Mouse (Mus musculus) heart, adult 18-20 months (tissue): ENCODE data around the gene Adamts1. TPM values are rescaled to one million over a fixed set of nuclear protein-coding genes. Genes with fewer than 3 reads are reported as not detected.

ENCODE experiments used
- DNase-seq, 2 experiments: peaks; one replicate each; pipeline ENCODE4 v3.0.0; 2021 to 2022; ENCODE audit warnings: mixed read lengths in 1 of 2
- long read RNA-seq, 2 experiments: library from polyadenylated mRNA; stranded (forward); transcript quantifications; one replicate each; pipeline ENCODE4 v2.0.0; 2021
- total RNA-seq, 2 experiments: library from RNA; stranded (reverse); gene quantifications; 2 replicates each; pipeline ENCODE4 v1.2.3; 2021

Gene Adamts1
- total RNA-seq, result 10 to 100 TPM; 25.9 to 37.0 TPM
- long read RNA-seq, experiment 1, full-length matches to known transcripts, result 18 of 27 reads
- long read RNA-seq, experiment 1, partial matches to known transcripts, result 2 of 27 reads
- long read RNA-seq, experiment 1, other reads (novel, unspliced or antisense), result 7 of 27 reads
- long read RNA-seq, experiment 2, full-length matches to known transcripts, result 11 of 20 reads
- long read RNA-seq, experiment 2, partial matches to known transcripts, result 0 of 20 reads
- long read RNA-seq, experiment 2, other reads (novel, unspliced or antisense), result 9 of 20 reads

DNA sequence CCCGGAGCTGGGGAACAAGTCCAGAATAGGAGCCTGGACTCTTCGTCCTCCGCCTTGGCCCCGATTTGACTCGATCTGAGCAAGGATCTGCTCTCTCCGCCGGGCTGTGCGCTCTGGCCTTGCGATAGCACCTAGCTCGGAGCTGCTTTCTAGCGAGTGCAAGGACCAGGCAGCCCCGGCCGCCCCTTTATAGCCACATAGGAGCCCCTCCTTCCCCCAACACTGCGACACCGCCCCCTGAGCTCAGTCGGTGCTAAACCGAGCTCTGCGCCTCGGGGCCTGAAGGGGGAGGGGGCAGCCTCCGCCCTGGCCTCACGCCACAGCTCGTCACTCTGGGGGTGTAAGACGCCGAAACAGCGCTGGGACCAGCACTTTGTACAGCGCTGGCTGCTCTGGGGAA, at the start of gene Adamts1:
Gene Adamts1 (minus strand): TSS at position 160 of the 400 bp plus-strand sequence.
- peak; percentile 94 to 95 for DNase-seq

DNA sequence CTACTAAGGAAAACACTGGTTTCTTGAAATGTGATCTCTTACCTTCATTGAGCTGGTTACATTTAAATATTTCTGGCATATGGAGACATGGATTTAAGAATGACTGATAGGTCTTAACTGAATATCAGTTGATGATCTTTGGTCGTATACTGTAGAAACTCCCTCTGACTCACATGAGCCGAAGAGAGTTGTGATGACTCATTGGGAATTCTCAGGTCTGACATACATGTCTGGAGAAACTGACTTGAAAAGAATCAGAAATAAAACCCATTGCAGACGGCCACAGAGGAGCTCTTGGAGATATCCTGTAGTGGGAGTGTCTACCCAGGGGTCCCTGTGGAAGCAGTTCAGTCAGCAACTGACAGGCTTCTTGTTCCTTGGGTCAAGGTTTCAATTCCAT, 24.2 kb upstream of the Adamts1 start:
- no peak for DNase-seq

DNA sequence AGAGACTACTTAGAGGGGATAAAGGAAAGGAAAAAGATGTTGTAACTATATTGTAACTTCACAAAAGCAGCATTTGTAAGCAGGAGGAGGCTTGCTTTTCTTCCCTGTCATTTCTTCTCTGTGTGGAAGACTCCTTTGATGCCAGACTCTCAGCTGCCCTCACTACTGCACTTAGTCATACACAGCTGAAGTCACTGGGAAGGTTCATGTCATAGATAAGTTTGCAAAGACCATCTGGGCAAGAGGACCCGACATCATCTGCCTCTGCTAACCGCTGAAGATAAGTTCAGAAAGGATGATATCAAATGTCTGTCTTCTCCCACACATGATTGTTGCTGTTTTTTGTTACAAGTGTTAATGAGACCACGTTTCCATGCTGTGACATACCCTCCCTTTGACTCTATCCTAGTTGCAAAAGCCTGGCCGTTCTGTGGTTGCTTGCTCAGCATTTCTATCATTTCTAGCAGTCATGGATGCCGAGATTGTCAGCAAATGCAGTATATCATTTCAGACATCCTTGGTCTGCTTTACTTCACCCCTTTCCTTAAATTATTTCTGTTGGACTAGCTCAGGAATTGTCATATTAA, 19.5 kb upstream of the Adamts1 start:
- no peak for DNase-seq

DNA sequence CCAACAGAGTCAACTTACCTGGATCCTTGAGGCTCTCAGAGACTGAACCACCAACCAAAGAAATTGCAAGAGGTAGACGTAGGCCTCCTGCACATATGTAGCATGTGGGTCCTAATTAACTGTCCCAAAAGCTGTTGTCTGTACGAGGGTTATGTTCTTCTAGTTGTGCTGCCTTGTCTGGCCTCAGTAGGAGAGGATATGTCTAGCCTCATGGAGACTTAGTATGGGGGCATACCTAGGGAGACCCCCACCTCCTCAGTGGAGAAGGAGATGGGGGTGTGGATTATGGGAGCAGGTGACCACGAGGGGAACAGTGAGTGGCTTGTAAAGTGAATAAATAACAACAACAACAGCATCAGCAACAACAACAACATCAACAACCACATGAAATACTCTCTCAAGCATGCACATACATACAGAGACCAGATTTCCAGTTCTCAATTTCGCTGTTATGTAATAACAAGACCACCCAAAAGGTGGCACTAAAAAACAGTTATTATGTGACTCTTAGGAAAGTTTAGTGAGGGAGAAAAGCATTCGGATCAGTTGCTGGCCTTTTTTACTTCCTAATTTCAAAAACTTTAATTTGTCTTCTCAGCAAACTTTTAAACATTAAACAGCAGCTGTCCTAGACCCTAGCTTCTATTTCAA, 17.0 kb upstream of the Adamts1 start:
- DNase-seq, result no peak

DNA sequence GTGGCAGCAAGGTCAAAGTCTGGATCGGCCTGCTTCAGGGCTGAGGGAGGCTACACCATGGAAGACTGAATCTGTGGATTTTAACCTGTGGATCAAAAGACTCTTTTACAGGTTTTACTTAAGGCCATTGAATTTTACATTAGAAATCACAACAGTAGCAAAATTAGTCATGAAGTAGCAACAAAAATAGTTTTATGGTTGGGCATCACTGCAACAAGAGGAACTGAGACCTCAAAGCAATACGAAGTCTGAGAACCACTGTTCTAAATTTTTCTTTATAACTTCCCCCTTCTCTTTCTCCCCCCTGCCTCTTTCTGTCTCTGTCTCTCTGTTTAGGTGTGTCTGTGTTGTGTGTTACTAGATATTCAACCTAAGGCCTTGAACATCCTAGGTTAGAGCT, 11.2 kb upstream of the Adamts1 start:
- no peak for DNase-seq

DNA sequence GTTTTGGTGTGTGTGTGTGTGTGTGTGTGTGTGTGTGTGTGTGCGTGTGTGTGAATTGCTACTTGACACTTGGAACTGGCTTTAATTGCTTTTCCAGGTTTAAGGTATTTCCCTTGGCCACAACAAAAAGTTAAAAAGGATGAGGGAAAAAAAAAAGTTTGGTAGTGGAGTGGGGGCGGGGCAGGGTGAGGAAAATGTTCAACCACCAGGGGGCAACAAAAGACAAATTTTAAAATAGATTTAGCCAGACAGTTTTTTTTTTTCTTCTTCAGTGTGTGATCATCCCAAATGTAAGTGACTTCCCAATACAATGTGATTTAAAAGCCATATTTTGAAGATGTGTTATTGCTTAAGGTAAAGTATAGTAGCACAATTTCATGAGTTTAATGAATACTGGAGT, 4.7 kb upstream of the Adamts1 start:
- DNase-seq, result peak; percentile 64 to 88

DNA sequence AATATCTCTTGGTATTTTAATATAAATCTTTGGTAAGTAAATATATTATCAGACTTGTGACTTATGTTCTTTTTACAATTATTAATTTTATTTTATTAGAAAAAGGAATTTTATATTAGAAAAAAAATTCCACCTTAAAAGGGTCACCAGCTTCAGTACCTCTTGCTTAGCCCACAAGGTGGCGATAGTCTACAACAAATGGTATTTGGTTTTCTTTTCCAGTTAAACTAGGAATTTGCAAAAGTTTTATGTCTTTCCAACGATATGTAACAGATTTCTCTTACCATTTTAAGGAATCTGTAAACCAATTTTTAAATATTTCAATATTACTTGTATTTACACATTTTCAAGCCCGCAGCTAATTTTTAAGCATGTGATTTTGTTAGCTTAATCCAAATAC, 4.2 kb upstream of the Adamts1 start:
- DNase-seq, result peak; percentile 58 to 84

DNA sequence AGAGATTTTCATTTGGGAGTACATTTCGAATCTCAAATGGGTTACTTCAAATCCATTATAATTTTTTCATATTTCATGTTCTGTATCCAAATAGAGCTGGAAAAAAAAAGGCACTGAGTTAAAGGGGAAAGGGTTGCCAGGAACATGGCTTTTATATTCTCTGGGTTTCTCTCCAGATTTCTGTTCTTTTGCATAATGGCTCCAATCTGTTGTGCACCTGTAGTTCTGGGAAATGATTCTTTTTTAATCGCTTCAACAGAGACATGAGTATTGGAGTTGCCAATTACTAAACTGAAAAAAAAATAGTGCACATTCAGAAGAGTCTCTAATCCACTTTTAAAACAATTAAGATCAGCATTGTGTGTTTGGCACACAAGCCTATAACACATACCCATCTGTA, 2.7 kb upstream of the Adamts1 start:
- DNase-seq, result peak in 1 of 2 experiments; percentile 37

DNA sequence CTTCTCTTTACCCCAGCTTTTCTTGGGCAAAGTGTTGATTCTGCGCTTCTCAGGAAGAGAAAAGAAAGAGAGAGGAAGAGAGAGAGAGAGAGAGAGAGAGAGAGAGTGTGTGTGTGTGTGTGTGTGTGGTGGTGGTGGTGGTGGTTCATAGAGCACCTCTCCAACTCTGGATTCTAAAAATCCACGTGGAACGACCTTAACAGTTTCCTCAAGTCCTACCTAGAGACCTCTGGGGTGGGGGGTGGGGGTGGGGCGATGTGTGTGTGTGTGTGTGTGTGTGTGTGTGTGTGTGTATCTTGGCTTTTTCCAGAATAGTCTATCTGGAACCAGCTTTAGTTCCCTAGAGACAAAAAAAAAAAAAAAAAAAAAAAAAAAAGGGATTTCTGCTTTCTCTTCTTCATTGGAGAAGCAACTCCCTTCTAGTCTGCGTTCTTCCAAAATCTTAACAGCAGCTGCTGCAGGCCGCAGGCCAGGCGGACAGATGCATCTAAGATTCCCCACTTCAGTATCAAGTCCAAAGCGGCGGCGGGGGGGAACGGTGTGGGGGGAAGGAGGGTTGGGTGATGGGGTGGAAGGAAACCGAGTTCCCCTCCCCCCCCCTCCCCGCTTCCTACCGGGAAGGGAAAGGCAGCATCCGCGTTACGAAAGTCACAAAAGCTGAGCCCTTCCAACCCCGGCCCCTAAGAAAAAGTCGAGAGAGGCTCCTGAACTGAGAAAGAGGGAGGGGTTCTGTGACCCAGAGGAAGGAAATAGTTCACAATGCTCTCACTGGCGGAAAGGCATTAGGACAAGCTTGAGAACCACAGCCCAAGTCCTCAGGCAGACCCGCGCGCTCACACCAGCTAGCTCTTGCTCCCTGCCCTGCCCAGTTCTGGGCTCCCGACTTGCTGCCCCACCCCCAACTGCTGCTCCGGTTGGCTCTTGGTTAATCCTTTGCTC, 969 bp upstream of the Adamts1 start:
- DNase-seq, result peak; percentile 87 to 92

DNA sequence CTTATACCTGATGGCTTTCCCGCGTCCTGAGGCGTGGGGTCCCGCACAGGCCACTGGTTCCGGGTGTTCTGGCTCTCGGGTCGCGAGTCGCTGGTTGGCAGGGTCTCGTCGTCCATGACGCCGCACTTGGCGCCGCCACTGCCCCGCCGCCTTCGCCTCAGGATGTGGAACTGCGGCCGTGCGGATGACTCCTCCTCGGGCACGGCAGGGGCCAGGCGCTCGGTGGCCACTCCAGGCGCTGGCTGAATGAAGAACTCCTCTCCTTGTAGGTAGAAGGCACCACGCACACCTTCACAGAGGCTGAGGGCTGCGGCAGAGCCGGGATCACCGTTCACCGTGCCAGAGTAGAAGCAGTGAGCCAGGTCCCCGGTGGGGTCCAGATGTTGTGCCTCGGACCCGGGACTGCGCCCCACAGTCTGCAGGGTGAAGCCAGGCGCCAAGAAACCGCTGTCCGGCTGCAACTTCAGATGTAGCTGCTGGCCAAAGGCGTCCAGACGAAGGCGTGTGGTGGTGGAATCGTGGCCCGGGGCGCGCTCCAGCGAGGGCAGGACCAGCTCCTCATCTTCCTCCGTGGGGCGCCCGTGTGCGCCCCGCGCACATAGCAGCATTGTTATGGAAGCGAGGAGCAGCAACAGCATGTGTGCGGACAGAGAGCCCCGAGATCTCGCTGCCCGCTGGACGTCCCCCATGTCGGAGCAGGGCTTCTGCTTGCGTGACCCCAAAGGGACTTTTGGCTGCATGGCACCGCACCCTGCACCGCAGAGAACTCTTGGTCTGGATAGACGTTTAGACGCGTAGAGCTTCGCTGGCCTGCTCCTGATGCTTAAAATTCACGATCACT, 722 bp downstream of the Adamts1 start:
- peak; percentile 59 to 73 for DNase-seq

DNA sequence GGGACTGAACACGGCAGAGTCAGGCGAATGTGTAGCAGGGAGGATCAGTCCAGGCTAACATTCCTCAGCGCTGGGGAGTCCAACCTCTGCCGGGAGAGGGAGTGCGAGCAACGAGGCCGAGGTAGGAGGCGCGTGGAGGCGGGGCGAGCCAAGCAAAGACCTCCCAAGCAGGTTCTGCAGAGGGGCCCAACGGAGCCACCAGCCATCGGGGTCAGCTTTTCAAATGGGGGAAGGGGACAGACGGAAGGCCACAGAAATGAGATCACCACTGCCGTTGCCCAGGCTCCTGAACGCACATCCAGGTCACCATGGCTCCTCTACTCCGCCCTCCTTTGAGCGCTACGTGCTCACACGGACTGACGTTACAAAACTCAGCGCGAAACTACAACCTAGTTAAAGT, 1.7 kb downstream of the Adamts1 start:
- peak; percentile 90 to 91 for DNase-seq

DNA sequence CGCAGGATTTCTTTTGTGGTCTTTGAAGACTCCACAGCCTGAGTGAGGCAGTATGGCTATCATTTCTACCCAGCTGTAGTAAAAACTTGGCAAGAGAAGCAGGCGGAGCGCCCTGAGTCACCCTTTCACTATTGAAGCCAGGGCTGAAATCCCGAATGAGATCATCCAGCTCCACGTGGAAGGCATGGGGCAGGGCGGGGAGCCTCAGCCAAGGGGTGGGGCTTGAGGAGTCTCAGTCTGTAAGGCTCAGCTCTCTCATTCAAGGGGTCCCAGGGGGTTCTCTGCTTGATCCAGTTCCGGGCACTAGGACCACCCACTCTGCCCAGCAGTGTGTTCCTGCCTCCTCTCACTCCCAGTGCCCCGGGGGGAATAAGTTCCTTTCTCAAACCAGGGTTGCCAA, 2.2 kb downstream of the Adamts1 start:
- peak; percentile 96 to 97 for DNase-seq

DNA sequence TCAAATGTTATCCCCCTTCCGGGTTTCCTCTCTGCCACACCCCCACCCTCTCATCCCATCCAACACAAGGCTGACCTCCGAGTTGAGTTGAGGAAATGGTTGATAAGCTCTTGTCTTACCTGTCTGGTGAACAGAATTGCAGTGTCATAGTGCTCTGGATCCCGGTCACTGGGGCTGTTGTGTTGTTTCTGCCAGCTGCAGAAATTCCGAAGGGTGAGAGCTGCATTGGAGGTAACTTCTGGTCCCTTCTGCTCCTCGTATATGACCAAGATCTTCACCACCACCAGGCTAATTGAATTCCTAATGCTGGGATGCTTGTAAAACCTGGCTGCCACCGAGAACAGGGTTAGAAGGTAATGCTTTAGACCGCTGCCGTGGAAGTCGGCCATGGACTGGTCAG, 2.9 kb downstream of the Adamts1 start:
- DNase-seq, result no peak

DNA sequence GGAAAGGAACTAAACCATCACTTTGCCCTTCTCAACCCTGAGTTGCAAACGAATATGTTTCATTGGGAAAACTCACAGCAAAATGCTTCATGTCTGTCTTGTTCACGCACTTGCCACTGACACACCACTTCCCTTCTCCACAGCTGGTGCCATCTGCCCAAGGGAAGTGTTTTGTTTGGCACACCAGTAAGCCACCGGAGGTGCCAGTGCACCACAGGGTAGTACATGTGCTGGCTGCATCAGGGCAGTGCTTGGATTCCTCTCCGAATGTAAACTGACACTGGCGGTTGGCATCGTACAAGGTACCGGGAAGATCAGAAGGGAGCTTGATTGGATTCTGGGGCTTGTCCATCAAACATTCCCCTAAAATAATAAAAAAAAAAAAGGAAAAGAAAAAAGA, 4.6 kb downstream of the Adamts1 start:
- DNase-seq, result no peak

DNA sequence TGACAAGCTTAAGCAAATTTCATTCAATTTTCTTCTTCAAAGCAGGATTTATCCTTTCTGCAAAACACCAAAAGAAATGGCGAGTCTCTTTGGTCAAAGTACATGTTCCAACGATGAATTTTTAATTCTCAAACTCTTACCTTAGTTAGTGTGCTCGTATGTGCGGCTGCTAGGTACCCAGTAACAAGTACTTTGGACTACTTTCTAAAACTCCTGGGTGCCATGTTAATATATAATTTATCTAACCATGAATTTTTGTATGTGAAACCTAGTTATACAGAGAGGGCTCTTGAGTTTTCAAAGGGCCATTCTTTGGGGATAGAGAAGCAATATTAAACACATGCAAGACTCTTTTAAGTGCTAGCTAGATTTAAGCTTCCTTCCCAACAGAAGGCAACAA, 5.8 kb downstream of the Adamts1 start:
- DNase-seq, result no peak

DNA sequence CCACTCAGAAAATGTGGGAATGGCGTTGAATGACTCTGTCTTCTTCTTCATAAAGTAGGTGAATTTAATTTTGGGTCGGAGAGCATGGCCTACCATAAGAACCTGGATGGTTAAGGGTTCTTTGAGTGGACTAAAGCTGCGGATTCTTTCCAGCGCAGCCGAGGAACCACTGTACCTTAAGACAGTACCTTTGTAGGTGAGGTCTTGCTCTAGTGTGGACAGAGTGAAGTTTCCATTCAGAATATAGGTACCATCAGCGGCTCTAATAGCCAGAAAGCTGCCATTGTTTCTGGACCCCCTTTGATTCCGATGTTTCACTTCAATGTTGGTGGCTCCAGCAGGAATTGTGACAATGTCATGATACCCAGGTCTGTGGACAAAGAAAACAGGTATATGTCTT, 7.2 kb downstream of the Adamts1 start:
- no peak for DNase-seq

DNA sequence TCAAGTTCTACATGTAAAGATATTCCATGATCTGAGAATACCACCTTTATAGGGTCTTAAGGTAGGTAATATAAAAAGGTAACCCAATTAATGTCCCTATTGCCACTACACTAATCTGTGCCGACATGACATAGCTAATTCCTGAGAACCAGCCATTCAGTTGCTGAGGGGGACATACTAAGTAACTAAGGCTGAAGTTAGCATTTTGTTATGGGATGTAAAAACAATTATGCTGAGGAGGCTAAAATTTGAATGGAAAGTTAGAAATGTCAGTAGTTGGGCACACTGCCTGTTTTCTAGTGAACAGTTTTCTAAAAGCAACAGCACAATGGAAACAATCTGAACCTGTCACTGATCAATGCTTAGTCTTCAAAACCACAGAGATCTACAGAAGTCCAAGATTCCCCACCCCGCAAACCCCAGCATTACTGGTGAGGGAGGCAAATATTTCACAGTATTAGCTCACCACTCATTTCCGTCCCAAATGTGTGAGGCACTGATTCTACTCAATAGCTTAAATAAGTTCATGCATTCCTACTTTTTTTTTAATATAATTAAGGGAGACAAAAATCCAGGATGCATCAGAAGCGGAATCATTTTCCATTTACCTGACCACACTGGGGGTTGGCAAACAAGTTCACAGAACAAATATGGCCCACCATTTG, 9.6 kb downstream of the Adamts1 start:
- DNase-seq, result no peak

DNA sequence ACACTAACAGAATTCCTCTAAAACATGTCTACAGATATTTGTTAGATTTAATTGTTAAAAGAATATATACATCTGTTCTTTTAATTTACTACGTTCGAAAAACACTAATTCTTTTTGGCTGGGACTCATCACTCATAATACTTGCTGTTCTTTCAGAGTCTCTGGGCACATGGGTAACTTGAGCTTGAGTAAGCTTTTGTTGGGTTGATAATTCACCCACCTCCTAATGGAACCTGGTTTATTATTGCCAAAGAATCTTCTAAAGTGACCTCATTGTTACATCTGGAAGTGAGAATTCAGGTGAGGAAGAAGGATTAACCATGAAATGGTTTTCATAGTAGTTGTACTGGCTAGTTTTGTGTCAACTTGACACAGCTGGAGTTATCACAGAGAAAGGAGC, 21.8 kb downstream of the Adamts1 start:
- DNase-seq, result no peak

DNA sequence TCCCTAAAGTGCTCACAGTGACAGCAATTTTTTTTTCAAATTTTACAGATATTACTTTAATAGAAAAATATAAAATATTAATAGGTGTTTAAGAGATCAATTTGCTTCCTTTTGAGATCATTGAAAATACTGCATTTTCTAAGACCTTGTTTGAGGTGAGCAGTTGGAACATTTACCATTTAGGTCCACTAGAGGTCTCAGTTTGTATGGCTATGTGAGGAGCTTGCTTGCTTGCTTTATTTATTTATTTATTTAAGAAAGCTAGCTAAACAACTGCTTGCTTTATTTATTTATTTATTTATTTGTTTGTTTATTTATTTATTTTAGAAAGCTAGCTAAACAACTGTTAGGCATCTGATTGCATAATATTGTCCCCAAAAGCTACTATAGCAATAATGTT, 23.1 kb downstream of the Adamts1 start:
- no peak for DNase-seq

DNA sequence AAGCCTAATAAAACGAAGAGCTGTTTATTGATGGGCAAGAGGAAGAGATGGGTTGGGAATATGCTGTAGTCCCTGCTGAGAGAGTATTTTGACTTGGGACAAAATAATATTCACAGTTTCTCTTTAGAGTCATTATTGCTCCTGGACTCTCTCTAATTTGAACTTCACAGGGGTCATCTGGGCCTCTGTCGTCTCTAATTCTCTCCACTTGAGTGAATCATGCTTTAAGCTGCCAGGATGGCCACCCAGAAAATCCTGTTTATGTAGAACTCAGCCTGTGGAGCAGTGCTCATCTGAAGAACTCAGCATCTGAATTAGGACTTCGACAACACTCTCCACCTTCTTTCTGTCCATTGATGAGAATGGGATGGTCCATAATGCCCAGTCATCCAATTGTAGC, 30.6 kb downstream of the Adamts1 start:
- no peak for DNase-seq

DNA sequence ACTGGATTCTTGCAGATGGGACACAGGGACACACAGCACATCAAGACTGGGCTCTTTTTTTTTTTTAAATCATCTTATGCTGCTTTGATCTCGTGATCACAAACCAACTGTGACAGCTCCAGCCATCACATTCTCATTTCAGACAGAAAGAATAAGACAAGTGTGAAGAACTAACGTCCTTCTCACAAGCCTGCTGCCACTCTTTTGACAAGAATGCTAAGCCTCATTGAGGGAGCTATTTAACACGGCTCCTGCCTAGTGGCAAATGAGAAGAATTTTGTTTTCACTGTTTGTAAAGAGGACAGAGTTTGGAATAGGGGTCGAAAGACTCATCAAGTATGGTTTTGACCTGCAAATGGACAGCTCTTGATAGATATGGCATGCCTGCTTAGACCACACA, 35.6 kb downstream of the Adamts1 start:
- no peak for DNase-seq
